Mouse (Mus musculus) midbrain, postnatal 0 days (tissue): ENCODE results near the gene Olfr483. TPM values are rescaled to one million over a fixed set of nuclear protein-coding genes. Genes with fewer than 3 reads are reported as not detected.

ENCODE experiments used
- ATAC-seq: fragments of 200-750 bp; cut with Nextera tagmentation; 2 replicates; pipeline ENCODE4 v1.8.0; 2017; ENCODE audit warnings: moderate number of reproducible peaks, mild to moderate bottlenecking, moderate TSS enrichment, moderate library complexity; ENCODE audit not compliant: low FRiP score
- DNase-seq: peaks from one replicate; pipeline ENCODE4 v3.0.0-alpha.2; 2015; ENCODE audit warnings: low spot score
- H3K27ac ChIP-seq: fragments of 300-500 bp; sonication (generic); 2 replicates; pipeline ENCODE4 v1.5.1; 2014; ENCODE audit warnings: low read depth, mild to moderate bottlenecking, low read length, mixed read lengths
- H3K27me3 ChIP-seq: fragments of 300-500 bp; sonication (generic); 2 replicates; pipeline ENCODE4 v1.6.1; 2014; ENCODE audit warnings: low read length, control low read depth, mixed read lengths; ENCODE audit not compliant: insufficient read depth
- H3K36me3 ChIP-seq: fragments of 300-500 bp; sonication (generic); 2 replicates; pipeline ENCODE4 v1.6.1; 2014; ENCODE audit warnings: low read length, control low read depth, mixed read lengths; ENCODE audit not compliant: insufficient read depth
- H3K4me1 ChIP-seq: fragments of 300-500 bp; sonication (generic); 2 replicates; pipeline ENCODE4 v1.6.1; 2014; ENCODE audit warnings: mild to moderate bottlenecking, control low read depth, antibody characterized with exemption, low read length, mixed read lengths; ENCODE audit not compliant: insufficient read depth
- H3K4me2 ChIP-seq: fragments of 300-500 bp; sonication (generic); 2 replicates; pipeline ENCODE4 v1.6.1; 2014; ENCODE audit warnings: low read depth, mild to moderate bottlenecking, low read length, mixed read lengths; ENCODE audit not compliant: poor library complexity, severe bottlenecking
- H3K4me3 ChIP-seq: fragments of 300-500 bp; sonication (generic); 2 replicates; pipeline ENCODE4 v1.5.1; 2014; ENCODE audit warnings: low read depth, mild to moderate bottlenecking, low read length, moderate library complexity
- H3K9ac ChIP-seq: fragments of 300-500 bp; sonication (generic); replicated peaks from 2 replicates; pipeline ENCODE4 v1.6.1; 2014; ENCODE audit warnings: mild to moderate bottlenecking, low read length, moderate library complexity, mixed read lengths; ENCODE audit not compliant: poor library complexity, severe bottlenecking
- H3K9me3 ChIP-seq: fragments of 300-500 bp; sonication (generic); 2 replicates; pipeline ENCODE4 v1.6.1; 2016; ENCODE audit warnings: low read length, control low read depth
- CTCF ChIP-seq: IDR thresholded peaks from 2 replicates; pipeline ENCODE4 v1.5.1; 2016; ENCODE audit warnings: antibody characterized with exemption, mild to moderate bottlenecking
- WGBS: fragments of 180-500 bp; shearing (Covaris S2); extraction: QIAGEN DNeasy Blood & Tissue Kit; methylation state at CpG from one replicate; pipeline ENCODE4 v1.1.7; 2014; 5-methylcytosine and 5-hydroxymethylcytosine counted together
- polyA plus RNA-seq: library from polyadenylated mRNA; unstranded; fragments of >200 nt; fragmentation: Nextera tagmentation; extraction: Ambion mirVana; gene quantifications from 2 replicates; pipeline ENCODE4 v1.2.1, GENCODE M21; 2015
- total RNA-seq: library from RNA; depleted of rRNA; stranded (reverse); fragments of >200 nt; gene quantifications from 2 replicates; pipeline ENCODE4 v1.2.3, GENCODE M21; 2014; rRNA removed

Gene Olfr483
- total RNA-seq, result not detected in 2 replicates
- polyA plus RNA-seq, result not detected in 2 replicates

GRCm38 (mm10) chr7:108100549-108100948 is at the start of gene Olfr483:
Olfr483 (plus strand) TSS chr7:108100849.
- H3K4me3 ChIP-seq, result no peak within 1 kb of the TSS
- 91% methylated on average over 1 of the region's 1 CpGs for WGBS
- no peaks in the 10 kb centered on the region for H3K4me1 ChIP-seq
- no peaks in the 10 kb centered on the region for H3K9me3 ChIP-seq
- no peaks in the 10 kb centered on the region for H3K36me3 ChIP-seq
- no peaks in the 10 kb centered on the region for H3K27me3 ChIP-seq
- no peak within 1 kb of the TSS for H3K4me2 ChIP-seq
- no peak for DNase-seq
- no peak within 1 kb of the TSS for H3K9ac ChIP-seq
- no peak for ATAC-seq
- no peak within 1 kb of the TSS for H3K27ac ChIP-seq
- TF ChIP-seq CTCF, result no peak

GRCm38 (mm10) chr7:108067246-108067645 is 33.4 kb upstream of the Olfr483 start, which contains the start of gene Olfr480:
Olfr480 (minus strand) TSS chr7:108067346.
- H3K4me3 ChIP-seq, result no peak within 1 kb of the TSS
- WGBS, result 89% methylated on average over 1 of the region's 1 CpGs
- H3K9ac ChIP-seq, result no peak within 1 kb of the TSS
- H3K4me2 ChIP-seq, result no peak within 1 kb of the TSS
- H3K9me3 ChIP-seq, result no peaks in the 10 kb centered on the region
- TF ChIP-seq CTCF, result no peak
- no peak for ATAC-seq
- no peaks in the 10 kb centered on the region for H3K4me1 ChIP-seq
- H3K36me3 ChIP-seq, result no peaks in the 10 kb centered on the region
- no peak within 1 kb of the TSS for H3K27ac ChIP-seq
- H3K27me3 ChIP-seq, result no peaks in the 10 kb centered on the region
- DNase-seq, result no peak

- Histone ChIP-seq H3K9me3 (no peaks in the 10 kb centered on the region), H3K4me2 (no peak within 1 kb of the TSS), H3K27me3 (no peaks in the 10 kb centered on the region), H3K36me3 (no peaks in the 10 kb centered on the region), H3K9ac (no peak within 1 kb of the TSS), H3K4me1 (no peaks in the 10 kb centered on the region), H3K27ac (no peak within 1 kb of the TSS), H3K4me3 (no peak within 1 kb of the TSS)
- DNase-seq (no peak), ATAC-seq (no peak)
- no peak for TF ChIP-seq CTCF
Measured at GRCm38 (mm10) chr7:108079555-108079954, 21.1 kb upstream of the Olfr483 start, which contains the start of gene Olfr481. Olfr481 (plus strand) TSS chr7:108079855.

- no peak within 1 kb of the TSS for H3K4me2 ChIP-seq
- no peaks in the 10 kb centered on the region for H3K4me1 ChIP-seq
- no peaks in the 10 kb centered on the region for H3K27me3 ChIP-seq
- H3K36me3 ChIP-seq, result no peaks in the 10 kb centered on the region
- DNase-seq (peak; percentile 1), ATAC-seq (no peak)
- no peak within 1 kb of the TSS for H3K4me3 ChIP-seq
- WGBS, result 81% methylated on average over 1 of the region's 1 CpGs
- H3K27ac ChIP-seq, result no peak within 1 kb of the TSS
- H3K9ac ChIP-seq, result no peak within 1 kb of the TSS
- TF ChIP-seq CTCF, result no peak
- H3K9me3 ChIP-seq, result no peaks in the 10 kb centered on the region
Measured at GRCm38 (mm10) chr7:108097486-108097885, 3.2 kb upstream of the Olfr483 start, which contains the start of gene Olfr482. Olfr482 (minus strand) TSS chr7:108097586.

GRCm38 (mm10) chr7:108120681-108121080 is 20.0 kb downstream of the Olfr483 start:
- H3K9me3 ChIP-seq, result no peaks in the 10 kb centered on the region
- H3K4me3 ChIP-seq, result no peak overlapping the region
- H3K4me1 ChIP-seq, result no peaks in the 10 kb centered on the region
- H3K36me3 ChIP-seq, result no peaks in the 10 kb centered on the region
- H3K27me3 ChIP-seq, result no peaks in the 10 kb centered on the region
- 4% methylated on average over 1 of the region's 1 CpGs for WGBS
- no peak for TF ChIP-seq CTCF
- no peak overlapping the region for H3K4me2 ChIP-seq
- ATAC-seq (no peak), DNase-seq (no peak)
- no peak overlapping the region for H3K9ac ChIP-seq
- no peak overlapping the region for H3K27ac ChIP-seq

GRCm38 (mm10) chr7:108121416-108121815 is 20.8 kb downstream of the Olfr483 start:
- Histone ChIP-seq H3K27ac (no peak overlapping the region), H3K9ac (no peak overlapping the region), H3K9me3 (no peaks in the 10 kb centered on the region), H3K4me3 (no peak overlapping the region), H3K27me3 (no peaks in the 10 kb centered on the region), H3K4me1 (no peaks in the 10 kb centered on the region), H3K36me3 (no peaks in the 10 kb centered on the region), H3K4me2 (no peak overlapping the region)
- no peak for DNase-seq
- ATAC-seq, result no peak
- WGBS, result 64% methylated on average over 1 of the region's 1 CpGs
- TF ChIP-seq CTCF, result no peak
